Mouse (Mus musculus): ENCODE results near the gene Vrtn.

- TF ChIP-seq CTCF (IDR thresholded peaks at IDR 0.05; ENCODE audit: low read depth, low read length) (no peak), GATA1 (IDR thresholded peaks at IDR 0.05; ENCODE audit: borderline replicate concordance, low read length) (no peak)
These were observed 16.2 kb upstream of the Vrtn start for GRCm38 (mm10) chr12:84624601-84625000.
